Mouse (Mus musculus) testis, adult 2 months (tissue): ENCODE results near the gene Tdpoz4. TPM values are rescaled to one million over a fixed set of nuclear protein-coding genes. Genes with fewer than 3 reads are reported as not detected.
"Not testable (repeated sequence)": the region's sequence is repeated elsewhere in the genome, so short reads cannot be mapped to it uniquely, and the experiment has no call there.

Source experiments
- H3K27ac ChIP-seq: fragments of 200-500 bp; 2 replicates; pipeline ENCODE4 v1.5.1; 2012; ENCODE audit warnings: low read depth, low read length; ENCODE audit not compliant: control insufficient read depth, insufficient read depth
- H3K27me3 ChIP-seq: fragments of 200-500 bp; 2 replicates; pipeline ENCODE4 v1.6.1; 2012; ENCODE audit warnings: mild to moderate bottlenecking, low read length, moderate library complexity; ENCODE audit not compliant: control insufficient read depth, insufficient read depth
- H3K36me3 ChIP-seq: fragments of 200-500 bp; 2 replicates; pipeline ENCODE4 v1.6.1; 2012; ENCODE audit warnings: mild to moderate bottlenecking, low read length; ENCODE audit not compliant: control insufficient read depth, insufficient read depth
- H3K4me1 ChIP-seq: fragments of 200-500 bp; 2 replicates; pipeline ENCODE4 v1.6.1; 2012; ENCODE audit warnings: low read length; ENCODE audit not compliant: control insufficient read depth, insufficient read depth
- H3K4me3 ChIP-seq: fragments of 200-500 bp; 2 replicates; pipeline ENCODE4 v1.5.1; 2012; ENCODE audit warnings: low read depth, mild to moderate bottlenecking, low read length, moderate library complexity, mixed read lengths; ENCODE audit not compliant: control insufficient read depth
- polyA plus RNA-seq: library from polyadenylated mRNA; depleted of rRNA; stranded (reverse); fragments of >200 nt; gene quantifications from 2 replicates; pipeline ENCODE4 v1.2.3, GENCODE M21; 2012; rRNA removed

Tdpoz4 gene
- not detected in 2 replicates for polyA plus RNA-seq

- not testable (repeated sequence) for H3K27ac ChIP-seq, H3K36me3 ChIP-seq, H3K4me3 ChIP-seq, H3K27me3 ChIP-seq, H3K4me1 ChIP-seq
Observed at GRCm38 (mm10) chr3:93796098-93796497, at the start of gene Tdpoz4. TSS of gene Tdpoz4 (plus strand) at chr3:93796398.

GRCm38 (mm10) chr3:93754022-93754421 lies 42.2 kb upstream of the Tdpoz4 start:
- H3K4me1 ChIP-seq, H3K27me3 ChIP-seq, H3K4me3 ChIP-seq, H3K27ac ChIP-seq, H3K36me3 ChIP-seq: not testable (repeated sequence)

GRCm38 (mm10) chr3:93772700-93773099 lies 23.5 kb upstream of the Tdpoz4 start, which contains the start of gene Gm5773:
TSS of gene Gm5773 (plus strand) at chr3:93773000.
- not testable (repeated sequence) for H3K4me1 ChIP-seq, H3K36me3 ChIP-seq, H3K4me3 ChIP-seq, H3K27me3 ChIP-seq, H3K27ac ChIP-seq

- not testable (repeated sequence) for H3K36me3 ChIP-seq, H3K27me3 ChIP-seq, H3K4me1 ChIP-seq, H3K27ac ChIP-seq, H3K4me3 ChIP-seq
Observed at GRCm38 (mm10) chr3:93813341-93813740, 17.1 kb downstream of the Tdpoz4 start.

- H3K36me3 ChIP-seq, H3K4me1 ChIP-seq, H3K27ac ChIP-seq, H3K4me3 ChIP-seq, H3K27me3 ChIP-seq: not testable (repeated sequence)
Observed at GRCm38 (mm10) chr3:93825720-93826119, 29.5 kb downstream of the Tdpoz4 start, which contains the start of gene Tdpoz3. TSS of gene Tdpoz3 (plus strand) at chr3:93826020.

Other genes starting within 250 kb of the Tdpoz4 start
- gene S100a10, start 241.3 kb upstream of the Tdpoz4 start, polyA plus RNA-seq: 6.5 and 8.5 TPM in 2 replicates
- gene Tdpoz2, start 143.7 kb upstream of the Tdpoz4 start, polyA plus RNA-seq: not detected in 2 replicates
- not detected in 2 replicates for gene Tdpoz1, start 120.1 kb upstream of the Tdpoz4 start, polyA plus RNA-seq
- not detected in 2 replicates for gene Gm37596, start 103.3 kb upstream of the Tdpoz4 start, polyA plus RNA-seq
- not detected in 2 replicates for gene Gm5773, start 23.4 kb upstream of the Tdpoz4 start, polyA plus RNA-seq
- not detected in 2 replicates for gene Tdpoz3, start 29.6 kb downstream of the Tdpoz4 start, polyA plus RNA-seq
- not detected in 2 replicates for gene Gm9117, start 147.1 kb downstream of the Tdpoz4 start, polyA plus RNA-seq
- gene Tdpoz5, start 164.9 kb downstream of the Tdpoz4 start, polyA plus RNA-seq: not detected in 2 replicates